Mouse (Mus musculus) heart, embryonic 10.5 days (tissue): ENCODE data around the gene Ctnnd2. TPM values are rescaled to one million over a fixed set of nuclear protein-coding genes. Genes with fewer than 3 reads are reported as not detected.
A peak's percentile ranks its signal among the peaks of the same experiment; 100 is the strongest.

Experiments used
- DNase-seq: peaks from one replicate; pipeline ENCODE4 v3.0.0-alpha.2; 2017; ENCODE audit warnings: low spot score
- H3K27ac ChIP-seq: fragments of 300-500 bp; sonication (generic); 2 replicates; pipeline ENCODE4 v1.5.1; 2016; ENCODE audit warnings: mild to moderate bottlenecking
- H3K27me3 ChIP-seq: fragments of 300-500 bp; sonication (generic); 2 replicates; pipeline ENCODE4 v1.6.1; 2016; ENCODE audit warnings: mild to moderate bottlenecking; ENCODE audit not compliant: poor library complexity, insufficient read depth, severe bottlenecking
- H3K36me3 ChIP-seq: fragments of 300-500 bp; sonication (generic); 2 replicates; pipeline ENCODE4 v1.6.1; 2016; ENCODE audit warnings: mild to moderate bottlenecking, moderate library complexity
- H3K4me1 ChIP-seq: fragments of 300-500 bp; sonication (generic); 2 replicates; pipeline ENCODE4 v1.6.1; 2016; ENCODE audit warnings: mild to moderate bottlenecking
- H3K4me3 ChIP-seq: fragments of 300-500 bp; sonication (generic); 2 replicates; pipeline ENCODE4 v1.5.1; 2016; ENCODE audit warnings: mild to moderate bottlenecking, moderate library complexity
- H3K9me3 ChIP-seq: fragments of 300-500 bp; sonication (generic); 2 replicates; pipeline ENCODE4 v1.6.1; 2016; ENCODE audit warnings: mild to moderate bottlenecking, moderate library complexity
- WGBS: fragments of 180-500 bp; shearing (Covaris S2); methylation state at CpG from one replicate; pipeline ENCODE4 v1.1.7; 2016; 5-methylcytosine and 5-hydroxymethylcytosine counted together
- polyA plus RNA-seq: library from polyadenylated mRNA; unstranded; fragments of >200 nt; fragmentation: Nextera tagmentation; extraction: Ambion mirVana; gene quantifications from 2 replicates; pipeline ENCODE4 v1.2.1, GENCODE M21; 2016

The Ctnnd2 gene
- polyA plus RNA-seq, 1 experiment from 2014 or later: 4.2 TPM

GRCm38 (mm10) chr15:30610613-30611012, 438.2 kb downstream of the Ctnnd2 start:
- H3K4me3 ChIP-seq: no peak overlapping the region
- no peaks in the 10 kb centered on the region for H3K27me3 ChIP-seq
- H3K9me3 ChIP-seq: no peaks in the 10 kb centered on the region
- no peak for DNase-seq
- no peaks in the 10 kb centered on the region for H3K36me3 ChIP-seq
- H3K27ac ChIP-seq: no peak overlapping the region
- H3K4me1 ChIP-seq: no peaks in the 10 kb centered on the region
- 74% methylated on average over 7 of the region's 7 CpGs for whole genome bisulfite sequencing

DNA sequence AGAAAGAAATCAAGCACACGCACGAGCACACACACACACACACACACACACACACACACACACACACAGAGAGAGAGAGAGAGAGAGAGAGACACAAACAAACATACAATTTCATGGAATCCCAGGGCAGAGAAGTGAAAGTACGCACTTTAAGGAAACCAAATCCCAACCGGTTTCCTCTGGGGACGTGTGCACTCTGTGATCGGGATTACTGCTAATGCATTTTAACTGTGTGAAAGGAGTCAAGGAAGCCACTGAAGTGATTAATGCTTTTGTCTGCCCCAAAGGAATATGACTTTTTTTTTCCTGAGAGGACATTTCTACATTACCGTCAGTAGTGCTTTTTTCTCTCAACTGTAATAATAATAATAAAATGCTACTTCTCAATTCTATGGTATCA, 443.1 kb downstream of the Ctnnd2 start:
- no peaks in the 10 kb centered on the region for H3K9me3 ChIP-seq
- no peaks in the 10 kb centered on the region for H3K27me3 ChIP-seq
- H3K4me3 ChIP-seq: no peak overlapping the region
- H3K36me3 ChIP-seq: no peaks in the 10 kb centered on the region
- 75% methylated on average over 7 of the region's 7 CpGs for WGBS
- no peak overlapping the region for H3K27ac ChIP-seq
- H3K4me1 ChIP-seq: no peaks in the 10 kb centered on the region
- no peak for DNase-seq

GRCm38 (mm10) chr15:30616861-30617260, 444.5 kb downstream of the Ctnnd2 start:
- 86% methylated on average over 3 of the region's 3 CpGs for WGBS
- Histone ChIP-seq H3K9me3 (no peaks in the 10 kb centered on the region), H3K4me1 (no peaks in the 10 kb centered on the region), H3K27ac (no peak overlapping the region), H3K27me3 (no peaks in the 10 kb centered on the region), H3K4me3 (no peak overlapping the region), H3K36me3 (no peaks in the 10 kb centered on the region)
- DNase-seq: no peak

GRCm38 (mm10) chr15:30617932-30618331, 445.5 kb downstream of the Ctnnd2 start:
- DNase-seq: no peak
- Histone ChIP-seq H3K9me3 (no peaks in the 10 kb centered on the region), H3K4me1 (no peaks in the 10 kb centered on the region), H3K4me3 (no peak overlapping the region), H3K36me3 (no peaks in the 10 kb centered on the region), H3K27ac (no peak overlapping the region), H3K27me3 (no peaks in the 10 kb centered on the region)
- WGBS: 58% methylated on average over 2 of the region's 2 CpGs

DNA sequence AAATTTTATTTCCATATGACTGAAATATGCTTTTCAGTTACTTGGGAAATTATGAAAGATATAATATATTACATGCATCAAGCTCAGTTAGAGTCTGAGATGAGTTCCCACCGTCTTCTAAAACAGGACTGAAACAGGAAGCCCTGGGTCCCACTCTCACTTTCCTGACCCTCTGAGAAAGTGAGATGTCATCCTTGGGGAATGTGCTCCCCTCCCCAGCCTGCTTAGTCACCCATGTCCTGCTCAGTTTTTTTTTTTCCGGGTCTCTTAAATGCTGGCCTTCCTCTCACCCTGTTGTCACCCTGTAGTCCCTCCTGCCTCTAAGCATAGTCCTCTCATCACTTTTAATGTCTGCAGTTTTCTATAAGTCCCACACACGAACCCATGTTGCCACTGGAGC, 456.1 kb downstream of the Ctnnd2 start:
- H3K4me1 ChIP-seq: no peaks in the 10 kb centered on the region; the same call in 1 of the 2 replicates
- H3K9me3 ChIP-seq: no peaks in the 10 kb centered on the region
- no peak overlapping the region for H3K4me3 ChIP-seq
- DNase-seq: no peak
- H3K27ac ChIP-seq: no peak overlapping the region
- H3K36me3 ChIP-seq: no peaks in the 10 kb centered on the region
- WGBS: 23% methylated on average over 3 of the region's 3 CpGs
- H3K27me3 ChIP-seq: no peaks in the 10 kb centered on the region

GRCm38 (mm10) chr15:30632113-30632735, 459.8 kb downstream of the Ctnnd2 start:
- H3K27me3 ChIP-seq: no peaks in the 10 kb centered on the region
- H3K36me3 ChIP-seq: no peaks in the 10 kb centered on the region
- no peak for DNase-seq
- H3K4me1 ChIP-seq: no peaks in the 10 kb centered on the region; the same call in 1 of the 2 replicates
- no peak overlapping the region for H3K4me3 ChIP-seq
- H3K27ac ChIP-seq: no peak overlapping the region
- WGBS: 76% methylated on average over 7 of the region's 7 CpGs
- H3K9me3 ChIP-seq: no peaks in the 10 kb centered on the region

DNA sequence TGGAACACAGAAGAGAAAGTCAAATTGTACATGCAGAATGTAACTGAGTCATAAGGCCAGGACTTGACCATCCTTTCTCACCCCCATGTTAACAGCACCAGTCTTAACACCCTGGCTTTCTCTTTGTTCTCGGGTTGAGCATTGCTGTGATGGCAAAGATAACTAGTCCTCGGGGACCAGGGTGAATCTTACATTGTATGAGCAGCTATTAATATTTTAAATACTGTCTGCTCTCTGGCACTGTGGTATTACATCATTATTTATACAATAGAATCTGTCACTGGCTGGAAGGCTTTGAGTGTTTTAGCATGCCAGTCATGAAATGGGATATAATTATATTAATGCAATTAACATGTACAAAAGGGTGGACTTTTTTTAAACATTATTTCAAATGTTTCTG, 461.5 kb downstream of the Ctnnd2 start:
- H3K4me3 ChIP-seq: no peak overlapping the region
- H3K4me1 ChIP-seq: no peaks in the 10 kb centered on the region; the same call in 1 of the 2 replicates
- WGBS: 54% methylated on average over 2 of the region's 2 CpGs
- no peak overlapping the region for H3K27ac ChIP-seq
- no peaks in the 10 kb centered on the region for H3K27me3 ChIP-seq
- no peaks in the 10 kb centered on the region for H3K36me3 ChIP-seq
- H3K9me3 ChIP-seq: no peaks in the 10 kb centered on the region
- DNase-seq: no peak

- H3K27ac ChIP-seq: no peak overlapping the region
Observed at GRCm38 (mm10) chr15:30634522-30634921, 462.1 kb downstream of the Ctnnd2 start.

GRCm38 (mm10) chr15:30640651-30641050, 468.3 kb downstream of the Ctnnd2 start:
- DNase-seq: no peak
- Histone ChIP-seq H3K27me3 (peaks cover 6% of the 10 kb centered on the region), H3K27ac (no peak overlapping the region), H3K9me3 (no peaks in the 10 kb centered on the region), H3K36me3 (no peaks in the 10 kb centered on the region), H3K4me3 (no peak overlapping the region), H3K4me1 (no peaks in the 10 kb centered on the region)
- WGBS: 85% methylated on average over 5 of the region's 5 CpGs

More at GRCm38 (mm10) chr15:30634522-30634921, 462.1 kb downstream of the Ctnnd2 start:
- Histone ChIP-seq H3K27me3 (no peaks in the 10 kb centered on the region), H3K36me3 (no peaks in the 10 kb centered on the region), H3K4me3 (no peak overlapping the region), H3K4me1 (no peaks in the 10 kb centered on the region; the same call in 1 of the 2 replicates), H3K9me3 (no peaks in the 10 kb centered on the region)
- 60% methylated on average over 5 of the region's 5 CpGs for WGBS
- no peak for DNase-seq

- H3K27me3 ChIP-seq: peaks cover 39% of the 10 kb centered on the region
- H3K36me3 ChIP-seq: no peaks in the 10 kb centered on the region
- H3K4me3 ChIP-seq: no peak overlapping the region
- no peak overlapping the region for H3K27ac ChIP-seq
- H3K9me3 ChIP-seq: no peaks in the 10 kb centered on the region
- no peak for DNase-seq
- WGBS: 19% methylated on average over 1 of the region's 1 CpGs
- no peaks in the 10 kb centered on the region for H3K4me1 ChIP-seq
Observed at GRCm38 (mm10) chr15:30645688-30646087, 473.3 kb downstream of the Ctnnd2 start.

DNA sequence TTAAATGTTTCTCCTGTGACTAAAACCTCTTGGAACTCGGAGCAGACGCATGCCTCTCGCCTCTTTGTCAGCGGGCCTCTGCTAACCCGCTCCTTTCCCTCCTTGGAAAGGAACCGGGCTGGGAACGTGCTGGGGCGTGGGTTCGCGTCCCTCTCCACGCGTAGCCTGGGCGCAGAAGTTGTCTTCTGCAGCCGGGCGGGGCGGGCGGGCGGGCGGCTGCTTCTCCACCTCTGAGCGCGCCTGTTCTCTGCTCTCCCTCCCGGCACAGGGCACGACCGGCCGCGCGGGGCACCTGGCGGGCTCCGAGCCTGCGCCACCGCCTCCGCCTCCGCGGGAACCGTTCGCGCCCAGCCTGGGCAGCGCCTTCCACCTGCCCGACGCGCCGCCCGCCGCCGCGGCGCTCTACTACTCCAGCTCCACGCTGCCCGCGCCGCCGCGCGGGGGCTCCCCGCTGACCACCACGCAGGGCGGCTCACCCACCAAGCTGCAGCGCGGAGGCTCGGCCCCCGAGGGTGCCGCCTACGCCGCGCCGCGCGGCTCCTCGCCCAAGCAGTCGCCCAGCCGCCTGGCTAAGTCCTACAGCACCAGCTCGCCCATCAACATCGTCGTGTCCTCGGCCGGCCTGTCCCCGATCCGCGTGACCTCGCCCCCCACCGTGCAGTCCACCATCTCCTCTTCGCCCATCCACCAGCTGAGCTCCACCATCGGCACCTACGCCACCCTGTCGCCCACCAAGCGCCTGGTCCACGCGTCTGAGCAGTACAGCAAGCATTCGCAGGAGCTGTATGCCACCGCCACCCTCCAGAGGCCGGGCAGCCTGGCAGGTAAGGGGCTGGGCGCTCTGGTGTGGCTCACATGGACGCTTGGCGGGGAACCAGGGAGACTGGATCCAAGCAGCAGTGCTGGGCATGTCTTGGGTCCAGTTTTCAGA, 474.4 kb downstream of the Ctnnd2 start:
- Histone ChIP-seq H3K27ac (peak overlapping the region; percentile 73), H3K9me3 (no peaks in the 10 kb centered on the region)

DNA sequence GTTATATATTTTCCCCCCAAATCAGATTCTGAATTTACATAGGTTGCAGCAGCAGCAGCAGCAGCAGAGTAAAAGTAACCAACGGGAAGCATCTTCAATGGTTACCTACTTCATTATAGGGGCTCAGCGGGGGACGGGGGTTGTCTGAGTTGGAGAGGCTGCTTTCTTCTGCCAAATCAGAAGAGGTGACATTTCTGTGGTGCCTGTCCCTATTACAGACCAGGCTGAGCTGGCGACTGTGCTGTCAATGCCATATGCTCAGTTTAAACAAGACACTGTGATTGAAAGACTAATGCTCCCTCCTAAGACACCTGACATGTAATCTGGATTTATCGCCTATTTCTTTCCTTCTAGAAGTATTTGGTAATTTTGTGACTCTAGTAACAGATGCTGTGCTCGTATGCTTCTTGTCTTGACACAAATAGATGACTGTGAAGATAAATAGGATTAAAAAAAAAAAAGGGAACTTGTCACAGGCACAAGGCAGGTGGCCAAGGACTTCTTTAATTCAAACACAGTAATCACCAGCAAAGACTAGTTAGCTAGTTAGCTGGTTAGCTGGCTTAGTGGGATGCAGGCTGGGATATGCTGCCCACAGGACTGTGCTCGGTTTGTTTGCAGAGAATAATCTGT, 475.4 kb downstream of the Ctnnd2 start:
- Histone ChIP-seq H3K4me1 (no peaks in the 10 kb centered on the region), H3K9me3 (no peaks in the 10 kb centered on the region), H3K27ac (no peak overlapping the region), H3K36me3 (no peaks in the 10 kb centered on the region), H3K27me3 (peaks cover 39% of the 10 kb centered on the region), H3K4me3 (peak overlapping the region; percentile 77; the same call in 1 of the 2 replicates)
- no peak for DNase-seq
- 53% methylated on average over 7 of the region's 7 CpGs for WGBS

More for the DNA sequence above, 474.4 kb downstream of the Ctnnd2 start:
- H3K4me1 ChIP-seq: no peaks in the 10 kb centered on the region
- peak overlapping the region; percentile 77 for H3K4me3 ChIP-seq
- DNase-seq: no peak
- H3K36me3 ChIP-seq: no peaks in the 10 kb centered on the region
- WGBS: 2% methylated on average over 77 of the region's 94 CpGs
- peaks cover 39% of the 10 kb centered on the region for H3K27me3 ChIP-seq

DNA sequence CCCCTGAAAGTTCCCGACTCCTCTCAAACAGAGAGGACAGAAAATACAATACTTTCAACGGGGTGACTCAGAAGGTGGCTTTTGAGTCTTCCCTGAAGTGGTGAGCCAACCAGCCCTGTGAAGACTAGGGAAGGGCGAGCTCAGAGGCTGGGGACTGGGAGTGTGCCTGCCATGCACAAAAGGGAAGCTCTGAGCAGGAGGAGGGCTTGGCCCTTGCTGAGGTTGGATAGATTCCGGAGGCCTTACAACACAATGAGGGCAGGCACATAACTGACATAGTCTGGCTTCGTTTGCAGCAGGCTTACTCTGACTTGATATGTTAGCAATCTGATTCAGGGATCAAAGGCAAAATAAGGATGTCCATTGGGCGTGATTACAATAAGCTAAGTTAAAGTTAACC, 477.6 kb downstream of the Ctnnd2 start:
- 72% methylated on average over 6 of the region's 6 CpGs for WGBS

More for the DNA sequence above, 477.6 kb downstream of the Ctnnd2 start:
- Histone ChIP-seq H3K4me3 (no peak overlapping the region), H3K27ac (no peak overlapping the region), H3K9me3 (no peaks in the 10 kb centered on the region), H3K27me3 (peaks cover 39% of the 10 kb centered on the region), H3K36me3 (no peaks in the 10 kb centered on the region), H3K4me1 (0 out of 2 replicates have a peak, but pooled peaks cover 3% of the 10 kb centered on the region)
- DNase-seq: no peak
